ENCODE assay signal across 20 mouse cellular contexts in the genomic region with DNA sequence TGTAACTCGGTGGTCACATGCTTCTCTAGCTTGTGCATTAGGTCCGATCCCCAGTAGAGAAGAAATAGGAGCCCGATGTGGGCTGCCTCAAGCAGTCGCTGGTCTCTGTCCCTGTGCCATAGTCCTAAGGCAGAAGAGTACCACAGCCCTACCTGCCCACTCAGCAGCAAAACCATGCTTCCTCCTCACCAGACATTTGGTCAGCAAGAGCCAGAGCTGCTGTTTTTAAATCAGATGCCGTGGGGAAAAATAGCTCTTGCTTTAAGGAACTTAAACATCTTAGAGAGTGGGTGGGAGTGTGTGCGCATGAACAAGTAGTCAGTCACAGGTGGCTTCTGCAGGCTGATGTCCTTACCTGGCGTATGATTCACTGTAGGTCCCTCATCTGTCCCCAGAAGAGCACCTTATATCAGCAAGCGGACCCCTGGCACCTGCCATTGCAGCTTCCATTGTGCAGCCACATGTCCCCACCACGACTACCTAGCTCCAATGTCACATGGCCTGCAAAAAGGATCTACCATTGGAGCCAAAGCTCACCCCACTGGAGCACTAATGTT. TPM values are rescaled to one million over a fixed set of nuclear protein-coding genes. Genes with fewer than 3 reads are reported as not detected.
A peak's percentile ranks its signal among the peaks of the same experiment; 100 is the strongest.
DNase-seq lines count a peak whose midpoint lies in the region; ATAC-seq lines count a peak whose summit lies in the region.
"Had no signal": no experiment of that assay in that cellular context is flagged by ENCODE, and none has a peak within 500 bp of the region (broad histone marks: within the 10 kb centered on the region; RNA-seq: fewer than 3 reads in every experiment).

No protein-coding gene starts in this region.

- no peak overlapping the region for H3K4me2 ChIP-seq in heart, embryonic 13.5 days
- H3K4me2 ChIP-seq: embryonic facial prominence, embryonic 12.5 days; hindbrain, embryonic 12.5 days; limb, embryonic 13.5 days; midbrain, embryonic 12.5 days had no signal

- no peaks in the 10 kb centered on the region for H3K27me3 ChIP-seq in heart, embryonic 13.5 days (replicated peaks)
- H3K27me3 ChIP-seq: embryonic facial prominence, embryonic 12.5 days; hindbrain, embryonic 12.5 days; limb, embryonic 13.5 days; midbrain, embryonic 12.5 days had no signal

- DNase-seq in frontal cortex, postnatal 25 days (ENCODE audit: low spot score in 2 of 2): no peak
- DNase-seq in heart, postnatal 25 days (ENCODE audit: low spot score): no peak
- peak; percentile 53 to 74 for DNase-seq in left cerebral cortex, postnatal 14 days (ENCODE audit: low spot score in 2 of 2)
- no peak for DNase-seq in left cerebral cortex, postnatal 4 days
- DNase-seq in right cerebral cortex, adult 18-20 months: peak; percentile 51
- DNase-seq in right cerebral cortex, postnatal 14 days: no peak
- DNase-seq: adrenal gland, adult 8-10 months; cerebellum, adult 2 months; cerebellum, postnatal 25 days; thymus, postnatal 14 days had no signal

- no peaks in the 10 kb centered on the region for H3K9me3 ChIP-seq in heart, embryonic 13.5 days
- H3K9me3 ChIP-seq: embryonic facial prominence, embryonic 12.5 days; hindbrain, embryonic 12.5 days; midbrain, embryonic 12.5 days had no signal

- H3K36me3 ChIP-seq in heart, embryonic 13.5 days: peaks cover 12% of the 10 kb centered on the region
- H3K36me3 ChIP-seq: embryonic facial prominence, embryonic 12.5 days had no signal

- peaks cover 73% of the 10 kb centered on the region for H3K4me1 ChIP-seq in heart, embryonic 13.5 days
- H3K4me1 ChIP-seq: embryonic facial prominence, embryonic 12.5 days had no signal

- no peak overlapping the region for H3K9ac ChIP-seq in heart, embryonic 13.5 days
- H3K9ac ChIP-seq: embryonic facial prominence, embryonic 12.5 days; hindbrain, embryonic 12.5 days; limb, embryonic 13.5 days; liver, embryonic 14.5 days; midbrain, embryonic 12.5 days had no signal

- H3K27ac ChIP-seq in heart, embryonic 13.5 days (replicated peaks): 0 out of 2 replicates have a peak overlapping the region, but pooled peaks have one; percentile 77
- H3K27ac ChIP-seq: embryonic facial prominence, embryonic 12.5 days; hindbrain, embryonic 12.5 days; kidney, postnatal 0 days; limb, embryonic 13.5 days; liver, embryonic 14.5 days; midbrain, embryonic 12.5 days had no signal

- WGBS in heart, embryonic 13.5 days: 82% methylated on average over 9 of the region's 9 CpGs

- no peak overlapping the region for H3K4me3 ChIP-seq in heart, embryonic 13.5 days
- H3K4me3 ChIP-seq: embryonic facial prominence, embryonic 12.5 days; hindbrain, embryonic 12.5 days; limb, embryonic 13.5 days; midbrain, embryonic 12.5 days had no signal

- intact Hi-C loops in heart, postnatal 25 days (cut with DNase I): loop anchor here (5.0 kb wide), 1 partner anchor 34 kb away; no protein-coding TSS in a partner anchor
- intact Hi-C loops in left cerebral cortex, postnatal 14 days (cut with DNase I): no loop called here
- intact Hi-C loops in left cerebral cortex, postnatal 4 days (cut with DNase I): loop anchor here (10.0 kb wide), 3 partner anchors 166 to 1646 kb away; no protein-coding TSS in a partner anchor

- peak; percentile 83 for ATAC-seq in frontal cortex, adult (ENCODE audit: low TSS enrichment)
- ATAC-seq in heart, embryonic 13.5 days (ENCODE audit: extremely low read depth, insufficient number of reproducible peaks, low FRiP score, low TSS enrichment): no peak
- ATAC-seq: activated CD4-positive, CD25-positive, alpha-beta regulatory T cell, adult 4 months; lung, postnatal 0 days had no signal

RNA-seq across cellular contexts. Expression of a gene that starts 9.0 kb away (rescaled TPM):
- 32.9 and 37.0 TPM in 2 replicates for polyA plus RNA-seq in heart, embryonic 13.5 days (2015; fragmentation: Nextera tagmentation; extraction: Ambion mirVana)
- 100 to 1,000 TPM; 444 to 447 TPM for total RNA-seq in heart, postnatal 25 days (2021)
- total RNA-seq in left cerebral cortex, postnatal 14 days (2021): 100 to 1,000 TPM; 339 to 352 TPM
- total RNA-seq in left cerebral cortex, postnatal 4 days (2021): 100 to 1,000 TPM; 247 to 250 TPM

Comparison
In these comparisons a context has a peak if more than half of its experiments do, and no peak if none do; other contexts are left out.
1. DNase-seq: peak in left cerebral cortex, postnatal 14 days (2 of 2) and right cerebral cortex, adult 18-20 months (single experiment); none in frontal cortex, postnatal 25 days (0 of 2), heart, postnatal 25 days (single experiment), left cerebral cortex, postnatal 4 days (single experiment) and right cerebral cortex, postnatal 14 days (single experiment).